Mouse (Mus musculus) forebrain, embryonic 12.5 days (tissue): ENCODE results near the gene Agbl2. TPM values are rescaled to one million over a fixed set of nuclear protein-coding genes. Genes with fewer than 3 reads are reported as not detected.
A peak's percentile ranks its signal among the peaks of the same experiment; 100 is the strongest.
"Not testable (repeated sequence)": the region's sequence is repeated elsewhere in the genome, so short reads cannot be mapped to it uniquely, and the experiment has no call there.

Experiments
- ATAC-seq: fragments of 200-750 bp; cut with Nextera tagmentation; 2 replicates; pipeline ENCODE4 v1.8.0; 2017; ENCODE audit warnings: moderate TSS enrichment; ENCODE audit not compliant: low FRiP score
- H3K27ac ChIP-seq: fragments of 300-500 bp; sonication (generic); 2 replicates; pipeline ENCODE4 v1.5.1; 2016; ENCODE audit warnings: mild to moderate bottlenecking
- H3K27me3 ChIP-seq: fragments of 300-500 bp; sonication (generic); 2 replicates; pipeline ENCODE4 v1.6.1; 2016; ENCODE audit warnings: mild to moderate bottlenecking
- H3K36me3 ChIP-seq: fragments of 300-500 bp; sonication (generic); replicated peaks from 2 replicates; pipeline ENCODE4 v1.6.1; 2016; ENCODE audit warnings: mild to moderate bottlenecking
- H3K4me1 ChIP-seq: fragments of 300-500 bp; sonication (generic); 2 replicates; pipeline ENCODE4 v1.6.1; 2016
- H3K4me2 ChIP-seq: fragments of 300-500 bp; sonication (generic); 2 replicates; pipeline ENCODE4 v1.6.1; 2016; ENCODE audit warnings: mild to moderate bottlenecking, moderate library complexity
- H3K4me3 ChIP-seq: fragments of 300-500 bp; sonication (generic); replicated peaks from 2 replicates; pipeline ENCODE4 v1.5.1; 2016; ENCODE audit warnings: mild to moderate bottlenecking
- H3K9ac ChIP-seq: fragments of 300-500 bp; sonication (generic); 2 replicates; pipeline ENCODE4 v1.6.1; 2016; ENCODE audit warnings: mild to moderate bottlenecking
- H3K9me3 ChIP-seq: fragments of 300-500 bp; sonication (generic); 2 replicates; pipeline ENCODE4 v1.6.1; 2016
- WGBS: fragments of 180-500 bp; shearing (Covaris S2); methylation state at CpG from one replicate; pipeline ENCODE4 v1.1.7; 2016; 5-methylcytosine and 5-hydroxymethylcytosine counted together
- polyA plus RNA-seq: library from polyadenylated mRNA; unstranded; fragments of >200 nt; fragmentation: Nextera tagmentation; extraction: Ambion mirVana; gene quantifications from 2 replicates; pipeline ENCODE4 v1.2.1, GENCODE M21; 2016

The Agbl2 gene
- polyA plus RNA-seq, 1 experiment from 2014 or later: 0.82 TPM

DNA sequence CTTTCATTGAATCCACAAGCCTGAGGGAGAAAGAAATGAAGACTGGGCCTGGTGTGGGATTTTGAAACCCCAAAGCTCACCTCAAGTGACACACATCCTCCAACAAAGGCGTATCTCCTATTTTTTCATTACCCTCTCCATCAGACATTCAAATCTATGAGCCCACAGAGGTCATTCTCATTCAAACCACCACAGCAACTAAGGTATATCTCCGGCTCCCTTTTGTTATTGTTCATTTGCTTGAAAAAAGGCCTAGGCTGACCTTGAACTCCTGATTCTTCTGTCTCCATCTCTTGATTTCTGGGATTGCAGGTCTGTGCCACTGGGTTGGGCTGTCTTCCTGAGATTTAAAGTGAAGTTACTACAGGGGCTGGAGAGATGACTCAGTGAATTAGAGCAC is 40.5 kb downstream of the Agbl2 start:
- Histone ChIP-seq H3K9ac (no peak overlapping the region), H3K27me3 (no peaks in the 10 kb centered on the region), H3K27ac (no peak overlapping the region), H3K4me3 (no peak overlapping the region), H3K36me3 (no peaks in the 10 kb centered on the region), H3K9me3 (no peaks in the 10 kb centered on the region), H3K4me1 (no peaks in the 10 kb centered on the region), H3K4me2 (no peak overlapping the region)
- no peak for ATAC-seq
- WGBS: 87% methylated on average over 2 of the region's 2 CpGs

DNA sequence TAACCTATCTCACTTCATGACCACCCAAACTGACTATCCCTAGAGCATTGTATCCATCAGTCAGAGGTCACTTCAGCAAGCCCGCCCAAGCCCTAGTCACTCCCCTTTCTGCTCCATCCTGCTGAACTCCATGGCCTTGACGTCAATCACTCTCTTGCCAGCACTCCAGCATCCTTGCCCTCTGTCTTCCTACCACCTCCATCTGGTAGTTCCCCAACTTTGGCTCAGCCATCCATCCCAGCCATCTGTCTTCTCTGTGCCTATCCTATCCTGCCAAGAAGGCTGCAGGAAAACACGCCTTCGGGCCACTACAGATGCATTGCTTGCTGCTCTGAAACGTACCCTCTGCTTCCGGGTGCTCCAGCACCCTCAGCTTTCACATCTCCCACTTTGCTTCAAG is 41.3 kb downstream of the Agbl2 start:
- no peak for ATAC-seq
- 89% methylated on average over 6 of the region's 6 CpGs for WGBS
- no peaks in the 10 kb centered on the region for H3K9me3 ChIP-seq

DNA sequence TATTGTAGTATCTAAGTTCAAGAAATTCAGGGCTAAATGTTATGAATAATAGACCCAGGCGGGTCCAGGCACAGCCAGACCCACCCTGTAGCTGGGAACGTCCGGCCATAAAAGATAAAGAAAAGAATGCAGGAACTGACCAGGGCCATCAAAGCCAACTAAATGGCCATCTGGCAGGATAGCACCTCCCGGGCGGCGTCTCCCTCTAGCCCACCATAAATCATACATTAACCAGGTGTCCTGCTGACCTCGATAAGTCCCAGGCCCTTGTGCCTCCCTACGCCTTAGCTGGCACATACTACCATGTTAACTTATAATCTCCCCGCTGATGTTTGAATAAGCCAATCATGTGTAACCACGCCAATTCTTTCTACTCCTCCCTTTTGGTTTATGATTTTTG is 42.0 kb downstream of the Agbl2 start:
- H3K9me3 ChIP-seq, H3K4me1 ChIP-seq, H3K9ac ChIP-seq, H3K4me3 ChIP-seq, H3K36me3 ChIP-seq, ATAC-seq, H3K27me3 ChIP-seq, H3K27ac ChIP-seq, H3K4me2 ChIP-seq: not testable (repeated sequence)
- WGBS: 93% methylated on average over 10 of the region's 10 CpGs

More for the DNA sequence above, 41.3 kb downstream of the Agbl2 start:
- Histone ChIP-seq H3K27ac (no peak overlapping the region), H3K36me3 (no peaks in the 10 kb centered on the region), H3K4me3 (no peak overlapping the region), H3K27me3 (no peaks in the 10 kb centered on the region), H3K4me1 (no peaks in the 10 kb centered on the region), H3K4me2 (no peak overlapping the region), H3K9ac (no peak overlapping the region)

- H3K9me3 ChIP-seq: no peaks in the 10 kb centered on the region
- H3K4me1 ChIP-seq: no peaks in the 10 kb centered on the region
- H3K4me3 ChIP-seq: no peak overlapping the region
- no peak overlapping the region for H3K27ac ChIP-seq
- no peaks in the 10 kb centered on the region for H3K36me3 ChIP-seq
- no peak overlapping the region for H3K9ac ChIP-seq
- no peaks in the 10 kb centered on the region for H3K27me3 ChIP-seq
- ATAC-seq: no peak
- no peak overlapping the region for H3K4me2 ChIP-seq
- 84% methylated on average over 11 of the region's 11 CpGs for WGBS
Observed at GRCm38 (mm10) chr2:90825515-90826172, 43.1 kb downstream of the Agbl2 start.

- Histone ChIP-seq H3K4me1 (no peaks in the 10 kb centered on the region), H3K4me3 (no peak overlapping the region), H3K9me3 (no peaks in the 10 kb centered on the region), H3K9ac (no peak overlapping the region), H3K4me2 (no peak overlapping the region), H3K36me3 (no peaks in the 10 kb centered on the region), H3K27me3 (no peaks in the 10 kb centered on the region), H3K27ac (no peak overlapping the region)
- WGBS: 78% methylated on average over 7 of the region's 7 CpGs
- no peak for ATAC-seq
Observed at GRCm38 (mm10) chr2:90828739-90829138, 46.2 kb downstream of the Agbl2 start.

DNA sequence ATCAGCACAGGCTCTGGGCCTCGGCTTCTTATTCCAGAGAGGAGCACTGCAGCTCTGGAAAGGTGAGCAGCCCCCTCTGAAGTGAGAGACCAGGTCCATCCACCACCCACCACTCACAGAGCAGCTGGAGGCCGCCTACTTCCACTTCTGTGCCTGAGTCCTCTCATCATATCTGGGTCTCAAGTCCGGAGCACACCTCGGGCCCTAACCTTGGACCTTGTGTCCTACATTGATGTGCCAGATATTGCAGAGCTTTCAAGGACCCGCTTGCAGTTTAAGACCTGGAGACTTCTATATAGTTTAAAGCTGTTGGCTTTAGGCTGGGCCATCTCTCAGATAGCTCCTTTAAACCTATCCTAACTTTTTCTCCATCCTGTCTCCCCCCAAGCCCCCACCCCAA is 51.0 kb downstream of the Agbl2 start:
- Histone ChIP-seq H3K27ac (no peak overlapping the region), H3K9me3 (no peaks in the 10 kb centered on the region), H3K9ac (no peak overlapping the region), H3K4me1 (no peaks in the 10 kb centered on the region), H3K27me3 (no peaks in the 10 kb centered on the region), H3K4me3 (no peak overlapping the region), H3K4me2 (no peak overlapping the region), H3K36me3 (no peaks in the 10 kb centered on the region)
- ATAC-seq: no peak
- WGBS: 78% methylated on average over 5 of the region's 5 CpGs

DNA sequence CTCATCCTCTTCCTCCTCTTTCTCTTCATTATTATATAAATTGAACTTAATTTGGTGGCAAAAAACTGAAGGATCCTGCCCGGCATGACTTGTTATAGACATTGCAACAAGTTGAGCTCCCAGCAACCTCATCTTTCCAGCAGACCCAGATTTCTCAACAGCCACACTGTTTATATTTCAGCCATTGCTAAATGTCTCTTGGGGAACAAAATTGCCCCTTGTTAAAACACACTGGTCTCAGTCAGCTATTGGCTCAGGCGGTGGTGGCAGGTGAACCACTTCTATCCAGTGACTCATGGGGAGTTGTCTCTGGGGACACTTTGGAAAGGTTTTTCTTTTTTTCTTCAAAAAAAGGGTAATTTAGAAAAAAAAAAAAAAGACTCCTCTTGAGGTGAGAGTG is 56.1 kb downstream of the Agbl2 start:
- H3K4me3 ChIP-seq: no peak overlapping the region
- WGBS: 96% methylated on average over 2 of the region's 2 CpGs
- no peaks in the 10 kb centered on the region for H3K9me3 ChIP-seq
- no peak for ATAC-seq
- no peak overlapping the region for H3K9ac ChIP-seq
- H3K4me2 ChIP-seq: no peak overlapping the region
- H3K27ac ChIP-seq: no peak overlapping the region
- no peaks in the 10 kb centered on the region for H3K4me1 ChIP-seq
- no peaks in the 10 kb centered on the region for H3K27me3 ChIP-seq
- no peaks in the 10 kb centered on the region for H3K36me3 ChIP-seq

GRCm38 (mm10) chr2:90843666-90844065 is 61.1 kb downstream of the Agbl2 start:
- Histone ChIP-seq H3K27ac (no peak overlapping the region), H3K4me2 (no peak overlapping the region), H3K36me3 (no peaks in the 10 kb centered on the region), H3K27me3 (no peaks in the 10 kb centered on the region), H3K9ac (no peak overlapping the region), H3K4me3 (no peak overlapping the region), H3K4me1 (peaks cover 15% of the 10 kb centered on the region), H3K9me3 (no peaks in the 10 kb centered on the region)
- no peak for ATAC-seq
- 68% methylated on average over 1 of the region's 1 CpGs for WGBS

DNA sequence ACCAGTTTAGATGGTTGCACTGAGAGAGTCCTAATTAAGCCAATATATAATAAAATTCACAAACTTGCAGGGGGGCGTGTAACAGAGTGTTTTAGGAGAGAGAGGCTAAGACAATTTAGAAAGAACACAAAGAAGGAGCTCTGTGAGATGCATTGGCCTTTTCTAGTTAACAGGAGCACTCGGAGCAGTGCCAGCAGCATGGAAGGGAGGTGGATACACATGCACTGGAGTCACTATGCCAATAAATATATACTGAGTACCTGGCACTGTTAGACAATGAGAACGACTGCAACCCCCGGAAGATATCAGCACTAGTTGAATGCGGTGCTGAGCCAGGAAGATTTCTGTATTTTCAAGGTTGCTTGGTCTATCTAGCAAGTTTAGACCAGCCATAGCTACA is 61.7 kb downstream of the Agbl2 start:
- H3K9me3 ChIP-seq: no peaks in the 10 kb centered on the region
- H3K27ac ChIP-seq: no peak overlapping the region
- ATAC-seq: no peak
- H3K36me3 ChIP-seq: 0 out of 2 replicates have a peak, but pooled peaks cover under 1% of the 10 kb centered on the region
- no peak overlapping the region for H3K9ac ChIP-seq
- 82% methylated on average over 5 of the region's 5 CpGs for WGBS
- no peak overlapping the region for H3K4me3 ChIP-seq
- H3K27me3 ChIP-seq: no peaks in the 10 kb centered on the region
- no peak overlapping the region for H3K4me2 ChIP-seq
- H3K4me1 ChIP-seq: peaks cover 21% of the 10 kb centered on the region

GRCm38 (mm10) chr2:90845234-90845633 is 62.7 kb downstream of the Agbl2 start:
- Histone ChIP-seq H3K4me2 (no peak overlapping the region), H3K4me3 (no peak overlapping the region), H3K27me3 (no peaks in the 10 kb centered on the region), H3K4me1 (peaks cover 24% of the 10 kb centered on the region), H3K36me3 (peaks cover 8% of the 10 kb centered on the region), H3K9me3 (no peaks in the 10 kb centered on the region), H3K27ac (no peak overlapping the region), H3K9ac (no peak overlapping the region)
- ATAC-seq: no peak
- WGBS: 83% methylated on average over 5 of the region's 5 CpGs

DNA sequence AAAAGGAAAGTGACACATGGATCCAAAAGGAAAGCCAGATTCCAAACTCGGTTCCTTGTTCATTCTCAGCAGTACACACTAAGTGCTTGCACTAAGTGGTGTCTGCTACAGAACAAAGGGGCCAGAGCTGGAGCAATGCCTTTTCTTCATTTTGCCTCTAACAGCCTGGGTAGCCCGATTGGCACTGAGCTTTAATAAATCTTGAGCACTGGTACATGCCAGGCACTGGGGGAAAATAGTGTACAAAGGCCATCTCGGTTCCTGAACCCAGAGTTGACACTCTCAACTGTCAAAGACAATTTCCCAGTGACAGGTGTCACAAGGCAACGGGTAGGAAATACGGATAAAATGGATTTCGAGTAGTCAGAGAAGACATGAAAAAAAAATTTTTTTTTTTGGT is 63.6 kb downstream of the Agbl2 start:
- Histone ChIP-seq H3K27ac (0 out of 2 replicates have a peak overlapping the region, but pooled peaks have one; percentile 22), H3K27me3 (no peaks in the 10 kb centered on the region), H3K9ac (peak overlapping the region; percentile 57; the same call in 1 of the 2 replicates), H3K4me2 (peak overlapping the region; percentile 54), H3K36me3 (peaks cover 17% of the 10 kb centered on the region), H3K4me1 (peaks cover 24% of the 10 kb centered on the region), H3K4me3 (peak overlapping the region; percentile 68), H3K9me3 (no peaks in the 10 kb centered on the region)
- no peak for ATAC-seq
- 48% methylated on average over 6 of the region's 6 CpGs for WGBS

DNA sequence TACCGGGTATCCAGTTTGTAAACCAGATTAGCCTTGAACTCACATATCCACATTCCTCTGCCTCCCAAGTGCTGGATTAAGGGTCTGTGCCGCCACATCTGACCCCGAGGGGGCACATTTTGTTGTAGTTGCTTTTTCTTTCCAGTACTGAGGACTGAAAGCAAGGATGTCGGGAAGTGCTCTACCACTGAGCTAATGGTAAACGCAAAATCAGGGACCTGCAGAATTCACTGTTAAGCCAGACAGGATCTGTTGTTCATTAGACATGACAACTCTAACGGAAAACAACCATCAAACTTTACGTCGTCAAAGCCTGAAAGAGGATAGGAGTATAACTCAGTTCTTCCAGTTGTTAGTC is 64.0 kb downstream of the Agbl2 start:
- no peaks in the 10 kb centered on the region for H3K9me3 ChIP-seq
- peaks cover 24% of the 10 kb centered on the region for H3K4me1 ChIP-seq
- peak overlapping the region; percentile 68 for H3K4me3 ChIP-seq
- H3K27me3 ChIP-seq: no peaks in the 10 kb centered on the region
- peak; percentile 67; the same call in 1 of the 2 replicates for ATAC-seq
- peaks cover 21% of the 10 kb centered on the region for H3K36me3 ChIP-seq
- peak overlapping the region; percentile 57 for H3K9ac ChIP-seq
- WGBS: 4% methylated on average over 8 of the region's 8 CpGs
- H3K27ac ChIP-seq: 0 out of 2 replicates have a peak overlapping the region, but pooled peaks have one; percentile 22
- H3K4me2 ChIP-seq: peak overlapping the region; percentile 54

GRCm38 (mm10) chr2:90846955-90847680 is 64.6 kb downstream of the Agbl2 start, which contains the start of gene Mtch2:
Gene Mtch2, plus strand, starts transcription at chr2:90847155.
- Histone ChIP-seq H3K4me1 (peaks cover 24% of the 10 kb centered on the region), H3K27ac (peak within 1 kb of the TSS; percentile 88), H3K9ac (peak within 1 kb of the TSS; percentile 90), H3K27me3 (no peaks in the 10 kb centered on the region), H3K9me3 (no peaks in the 10 kb centered on the region), H3K4me3 (peak within 1 kb of the TSS; percentile 68), H3K4me2 (peak within 1 kb of the TSS; percentile 54), H3K36me3 (peaks cover 26% of the 10 kb centered on the region)
- peak; percentile 96 for ATAC-seq
- WGBS: under 1% methylated on average over 60 of the region's 67 CpGs
